In genomic region chr19:33217791-33218300, GRCm38 (mm10) we compare ENCODE assay signal across 21 mouse cellular contexts.
A peak's percentile ranks its signal among the peaks of the same experiment; 100 is the strongest.
DNase-seq lines count a peak whose midpoint lies in the region; ATAC-seq and TF ChIP-seq lines count a peak whose summit lies in the region.
"Had no signal": no experiment of that assay in that cellular context is flagged by ENCODE, and none has a peak within 500 bp of the region (broad histone marks: within the 10 kb centered on the region; RNA-seq: fewer than 3 reads in every experiment).

No protein-coding gene starts in this region.

- H3K4me1 ChIP-seq in heart, adult 2 months (ENCODE audit: control insufficient read depth, insufficient read depth, low read length) = peaks cover 2% of the 10 kb centered on the region; the same call in 1 of the 2 replicates
- no peaks in the 10 kb centered on the region for H3K4me1 ChIP-seq in heart, embryonic 10.5 days
- H3K4me1 ChIP-seq in lung, postnatal 0 days (ENCODE audit: insufficient read depth, low read depth, low read length) = no peaks in the 10 kb centered on the region
- H3K4me1 ChIP-seq in forebrain, postnatal 0 days (ENCODE audit: insufficient read depth) = no peaks in the 10 kb centered on the region
- H3K4me1 ChIP-seq: limb, embryonic 12.5 days had no signal

- intact Hi-C loops in heart, adult 2 months (cut with DNase I) = no loop called here
- intact Hi-C loops in heart, postnatal 10 days (cut with DNase I) = no loop called here

- H3K4me2 ChIP-seq in lung, postnatal 0 days (replicated peaks; ENCODE audit: low read depth, low read length) = no peak overlapping the region
- H3K4me2 ChIP-seq in forebrain, postnatal 0 days (ENCODE audit: low read depth) = no peak overlapping the region
- H3K4me2 ChIP-seq: forebrain, embryonic 12.5 days; limb, embryonic 12.5 days; liver, embryonic 12.5 days had no signal

- no peak for TF ChIP-seq CTCF in heart, adult 2 months (IDR thresholded peaks at IDR 0.05)
- TF ChIP-seq CTCF in lung, postnatal 0 days (IDR thresholded peaks at IDR 0.05) = no peak
- TF ChIP-seq CTCF in forebrain, postnatal 0 days (IDR thresholded peaks at IDR 0.05; ENCODE audit: low read depth) = no peak

- no peak for TF ChIP-seq EP300 in heart, adult 2 months (IDR thresholded peaks at IDR 0.05; ENCODE audit: insufficient read depth, low read depth, low read length)
- no peak for TF ChIP-seq EP300 in lung, postnatal 0 days (IDR thresholded peaks at IDR 0.05)

- H3K79me2 ChIP-seq in heart, adult 2 months (replicated peaks; ENCODE audit: control insufficient read depth, insufficient read depth, low read length) = no peaks in the 10 kb centered on the region

- no peak for ATAC-seq in lung, postnatal 0 days
- no peak for ATAC-seq in forebrain, postnatal 0 days
- ATAC-seq: activated CD4-positive, CD25-positive, alpha-beta regulatory T cell, adult 4 months; CD4-positive, CD25-positive, alpha-beta regulatory T cell, adult 4 months; hindbrain, postnatal 0 days; intestine, postnatal 0 days; liver, embryonic 12.5 days had no signal

- 77% methylated on average over 6 of the region's 6 CpGs for WGBS in heart, adult 2 months
- 90% methylated on average over 6 of the region's 6 CpGs for WGBS in heart, embryonic 10.5 days
- 66% methylated on average over 6 of the region's 6 CpGs for WGBS in lung, postnatal 0 days
- 92% methylated on average over 6 of the region's 6 CpGs for WGBS in forebrain, postnatal 0 days

- H3K9ac ChIP-seq in heart, adult 2 months (ENCODE audit: low read depth, low read length) = no peak overlapping the region
- H3K9ac ChIP-seq in lung, postnatal 0 days (replicated peaks; ENCODE audit: low read depth) = no peak overlapping the region
- H3K9ac ChIP-seq in forebrain, postnatal 0 days = no peak overlapping the region
- H3K9ac ChIP-seq: forebrain, embryonic 12.5 days; limb, embryonic 12.5 days; liver, embryonic 12.5 days had no signal

- no peaks in the 10 kb centered on the region for H3K27me3 ChIP-seq in heart, adult 2 months (ENCODE audit: control insufficient read depth, insufficient read depth, low read length)
- no peaks in the 10 kb centered on the region for H3K27me3 ChIP-seq in heart, embryonic 10.5 days (ENCODE audit: insufficient read depth, poor library complexity, severe bottlenecking)
- no peaks in the 10 kb centered on the region for H3K27me3 ChIP-seq in lung, postnatal 0 days (replicated peaks; ENCODE audit: insufficient read depth, low read length)
- no peaks in the 10 kb centered on the region for H3K27me3 ChIP-seq in forebrain, postnatal 0 days (ENCODE audit: insufficient read depth, low read length)
- H3K27me3 ChIP-seq: forebrain, embryonic 12.5 days; limb, embryonic 12.5 days; liver, embryonic 12.5 days had no signal

- H3K9me3 ChIP-seq in heart, embryonic 10.5 days = no peaks in the 10 kb centered on the region
- no peaks in the 10 kb centered on the region for H3K9me3 ChIP-seq in lung, postnatal 0 days (ENCODE audit: low read length)
- H3K9me3 ChIP-seq in forebrain, postnatal 0 days (ENCODE audit: low read length) = no peaks in the 10 kb centered on the region
- H3K9me3 ChIP-seq: embryonic facial prominence, embryonic 10.5 days; forebrain, embryonic 12.5 days; limb, embryonic 12.5 days; liver, embryonic 12.5 days had no signal

- H3K36me3 ChIP-seq in heart, adult 2 months (ENCODE audit: control insufficient read depth, insufficient read depth, low read length) = no peaks in the 10 kb centered on the region
- no peaks in the 10 kb centered on the region for H3K36me3 ChIP-seq in heart, embryonic 10.5 days
- no peaks in the 10 kb centered on the region for H3K36me3 ChIP-seq in lung, postnatal 0 days (ENCODE audit: insufficient read depth, low read length)
- H3K36me3 ChIP-seq in forebrain, postnatal 0 days (ENCODE audit: insufficient read depth) = no peaks in the 10 kb centered on the region
- H3K36me3 ChIP-seq: embryonic facial prominence, embryonic 10.5 days; forebrain, embryonic 12.5 days; limb, embryonic 12.5 days; liver, embryonic 12.5 days had no signal

- TF ChIP-seq POLR2A in heart, adult 2 months (IDR thresholded peaks at IDR 0.05; ENCODE audit: insufficient read depth, low read depth, low read length) = no peak

- H3K4me3 ChIP-seq in heart, adult 2 months = no peak overlapping the region
- no peak overlapping the region for H3K4me3 ChIP-seq in heart, embryonic 10.5 days
- no peak overlapping the region for H3K4me3 ChIP-seq in lung, postnatal 0 days (ENCODE audit: low read depth, low read length)
- no peak overlapping the region for H3K4me3 ChIP-seq in forebrain, postnatal 0 days (ENCODE audit: low read depth, low read length)
- H3K4me3 ChIP-seq: embryonic facial prominence, embryonic 10.5 days; forebrain, embryonic 12.5 days; limb, embryonic 12.5 days; liver, embryonic 12.5 days had no signal

- DNase-seq in heart, adult 2 months = peak; percentile 25 to 35
- no peak for DNase-seq in heart, embryonic 10.5 days (ENCODE audit: low spot score)
- peak; percentile 7 for DNase-seq in lung, postnatal 0 days (ENCODE audit: low spot score)
- DNase-seq in lung, postnatal 25 days (ENCODE audit: low spot score) = no peak
- DNase-seq in NIH3T3 (ENCODE audit: low read depth) = peak; percentile 48
- peak; percentile 27 for DNase-seq in heart, postnatal 10 days
- DNase-seq in cerebellum, postnatal 25 days = no peak
- no peak for DNase-seq in forebrain, postnatal 0 days
- DNase-seq: adrenal gland, postnatal 36 days; cerebellum, adult 18-20 months; gastrocnemius, postnatal 36 days; retina, postnatal 1 day; thymus, adult 2 months had no signal

- no peak overlapping the region for H3K27ac ChIP-seq in heart, adult 2 months
- H3K27ac ChIP-seq in heart, embryonic 10.5 days = no peak overlapping the region
- H3K27ac ChIP-seq in lung, postnatal 0 days (ENCODE audit: low read length) = no peak overlapping the region
- H3K27ac ChIP-seq in forebrain, postnatal 0 days (ENCODE audit: low read depth, low read length) = no peak overlapping the region
- H3K27ac ChIP-seq: embryonic facial prominence, embryonic 10.5 days; forebrain, embryonic 12.5 days; hindbrain, postnatal 0 days; limb, embryonic 12.5 days; liver, embryonic 12.5 days had no signal

Comparison
In these comparisons a context has a peak if more than half of its experiments do, and no peak if none do; other contexts are left out.
1. DNase-seq: peak in heart, adult 2 months (2 of 2), lung, postnatal 0 days (single experiment), NIH3T3 (single experiment) and heart, postnatal 10 days (2 of 2); none in heart, embryonic 10.5 days (single experiment), lung, postnatal 25 days (single experiment), cerebellum, postnatal 25 days (0 of 2) and forebrain, postnatal 0 days (single experiment).